Mouse (Mus musculus) cortical plate, adult 2 months (tissue): Measurements from ENCODE around the gene Dnajb12.

Experiments used
- CTCF ChIP-seq: fragments of 200-500 bp; IDR thresholded peaks from 2 replicates; pipeline ENCODE4 v1.5.1; 2011; ENCODE audit warnings: mild to moderate bottlenecking, control low read depth, low read length; ENCODE audit not compliant: insufficient read depth; ENCODE audit errors: extremely low read depth
- POLR2A ChIP-seq: fragments of 200-500 bp; IDR thresholded peaks from 2 replicates; pipeline ENCODE4 v1.6.1; 2011; ENCODE audit warnings: mild to moderate bottlenecking, low read length, control low read depth; ENCODE audit not compliant: insufficient read depth; ENCODE audit errors: extremely low read depth

DNA sequence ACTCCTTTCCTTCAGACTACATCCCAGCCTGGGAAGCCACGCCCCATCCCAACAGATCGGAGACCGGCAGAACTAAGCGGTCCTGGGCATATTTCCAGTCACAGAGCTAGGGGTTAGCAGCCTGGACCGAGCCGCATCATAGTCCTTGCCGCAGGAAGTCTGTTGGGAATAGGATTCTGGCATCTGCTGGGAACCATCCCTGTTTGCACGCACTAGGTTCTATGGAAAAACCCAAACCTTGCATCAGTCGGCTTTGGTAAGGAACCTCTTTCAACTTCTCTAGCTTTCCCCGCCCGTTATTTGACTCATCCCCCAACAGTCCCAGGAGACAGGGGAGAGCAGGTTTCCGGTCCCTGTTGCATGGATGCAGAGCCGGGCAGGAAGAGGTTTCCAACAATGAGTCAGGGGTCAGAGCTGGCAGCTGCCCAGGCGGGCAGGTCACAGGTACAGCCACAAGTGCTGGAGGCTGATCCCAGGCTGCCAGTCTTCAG lies 30.0 kb downstream of the Dnajb12 start:
- no peak for TF ChIP-seq POLR2A
- TF ChIP-seq CTCF, result no peak
